Mouse (Mus musculus): Measurements from ENCODE around the gene Crebzf. TPM values are rescaled to one million over a fixed set of nuclear protein-coding genes. Genes with fewer than 3 reads are reported as not detected.

The Crebzf gene
- polyA plus RNA-seq, 1 experiment from 2014 or later, result 52.3 TPM

DNA sequence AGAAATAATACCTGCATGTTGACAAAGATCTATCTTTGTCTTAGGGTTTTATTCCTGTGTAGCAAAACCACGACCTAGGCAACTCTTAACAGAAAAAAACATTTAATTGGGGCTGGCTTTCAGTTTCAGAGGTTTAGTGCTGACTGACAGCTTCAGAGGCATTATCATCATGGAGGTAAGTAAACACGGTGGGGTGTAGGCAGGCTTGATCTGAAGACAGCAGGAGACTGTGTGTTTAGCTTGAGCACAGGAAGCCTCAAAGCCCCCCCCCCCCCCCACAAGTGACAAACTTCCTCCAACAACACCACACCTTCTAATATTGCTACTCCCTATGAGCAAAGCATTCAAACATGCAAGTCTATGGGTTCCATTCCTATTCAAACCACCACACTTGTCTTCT, 31.0 kb downstream of the Crebzf start:
- Histone ChIP-seq H3K4me1 (ENCODE audit: control insufficient read depth, insufficient read depth, low read length) (peaks cover 8% of the 10 kb centered on the region; the same call in 1 of the 2 replicates), H3K27ac (ENCODE audit: low read depth, low read length) (no peak overlapping the region), H3K4me3 (ENCODE audit: low read depth, low read length) (no peak overlapping the region), H3K9ac (ENCODE audit: low read length) (no peak overlapping the region), H3K9me3 (ENCODE audit: control insufficient read depth, low read length) (no peaks in the 10 kb centered on the region), H3K27me3 (ENCODE audit: control insufficient read depth, insufficient read depth, low read length) (no peaks in the 10 kb centered on the region), H3K4me2 (no peak overlapping the region), H3K36me3 (ENCODE audit: control insufficient read depth, insufficient read depth, low read length) (no peaks in the 10 kb centered on the region)
- ATAC-seq (ENCODE audit: low FRiP score) (no peak), DNase-seq (ENCODE audit: low spot score, missing footprints) (peak; percentile 12)
- 65% methylated on average over 2 of the region's 2 CpGs for WGBS

DNA sequence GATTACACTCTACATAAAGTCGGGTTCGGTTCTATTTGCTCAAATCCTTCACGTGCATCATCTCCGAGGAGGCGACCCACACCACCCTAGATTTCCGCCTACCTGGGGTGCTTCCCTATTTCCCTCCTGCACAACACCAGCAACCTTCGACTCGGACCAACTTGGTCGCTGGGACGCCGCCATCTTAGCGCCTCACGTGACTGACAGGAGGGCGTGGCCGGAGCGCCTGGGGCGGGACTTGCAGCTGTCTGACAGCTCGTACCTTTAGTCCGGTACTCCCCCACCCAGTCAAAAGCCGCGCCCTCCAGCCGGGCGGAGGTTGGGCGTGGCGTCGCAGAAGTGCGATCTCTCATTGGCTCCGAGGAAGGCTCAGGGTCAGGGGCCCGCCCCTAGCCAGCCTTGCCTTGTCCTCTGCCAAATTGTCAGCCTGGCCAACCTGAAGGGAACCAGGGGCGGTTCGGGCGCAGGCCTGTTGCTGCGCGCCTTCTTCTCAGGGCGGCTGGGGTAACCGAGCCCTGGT, 33.3 kb downstream of the Crebzf start, which contains the start of gene Tmem126b:
Tmem126b (minus strand) TSS at position 209 of the 520 bp plus-strand sequence.
- peak; percentile 100 for DNase-seq (ENCODE audit: low spot score, missing footprints)
- WGBS, result under 1% methylated on average over 36 of the region's 36 CpGs

DNA sequence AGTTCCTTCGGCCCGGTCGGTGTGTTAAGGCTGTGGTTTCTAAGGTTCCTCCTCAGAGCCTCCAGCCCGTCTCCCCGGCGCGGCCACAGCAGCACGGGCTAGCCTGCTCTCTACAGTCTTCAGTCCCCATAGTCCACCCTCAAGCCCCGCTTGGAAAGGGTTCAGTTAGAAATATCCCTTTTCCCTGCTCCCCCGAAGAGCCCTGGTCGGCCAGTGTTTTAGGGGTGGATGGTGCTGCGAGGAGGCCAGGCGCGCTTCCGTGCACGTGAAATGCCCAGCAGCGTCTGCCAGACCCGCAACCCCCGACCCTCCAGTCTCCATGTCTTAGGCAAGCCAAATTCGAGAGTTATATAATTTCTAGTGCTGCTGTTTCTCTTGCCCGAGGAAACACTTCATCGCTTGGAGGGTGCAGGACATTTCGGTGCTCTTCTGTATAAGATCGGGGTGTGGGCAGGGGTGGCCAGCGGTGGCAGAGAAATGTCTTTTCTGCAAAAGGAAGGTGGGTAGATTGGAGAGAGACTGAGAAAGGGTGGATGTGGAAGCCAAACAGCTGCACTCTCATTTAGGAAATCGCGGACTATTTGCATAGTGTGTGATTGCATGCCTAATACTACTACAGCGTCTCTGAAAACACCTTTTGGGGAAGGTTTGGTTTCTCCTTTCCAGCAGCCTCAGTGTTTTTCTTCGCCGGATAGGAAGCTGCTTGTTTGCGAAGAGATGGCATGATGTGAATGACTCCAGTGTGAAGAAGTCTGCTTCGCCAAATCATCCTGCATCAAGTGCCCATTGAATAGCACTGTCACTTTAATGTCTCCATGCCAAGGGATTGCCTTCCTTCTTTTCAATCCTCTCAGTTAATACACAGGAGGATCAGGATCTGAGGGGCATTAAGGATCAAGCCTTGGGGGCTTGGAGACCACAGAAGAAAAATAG, 34.0 kb downstream of the Crebzf start, which contains the start of gene Dlg2:
Dlg2 (plus strand) TSS at position 360 of the 933 bp plus-strand sequence.
- Histone ChIP-seq H3K9me3 (ENCODE audit: control insufficient read depth, low read length) (no peaks in the 10 kb centered on the region), H3K27me3 (ENCODE audit: control insufficient read depth, insufficient read depth, low read length) (no peaks in the 10 kb centered on the region), H3K4me1 (ENCODE audit: control insufficient read depth, insufficient read depth, low read length) (peaks cover 8% of the 10 kb centered on the region; the same call in 1 of the 2 replicates), H3K9ac (ENCODE audit: low read length) (peak within 1 kb of the TSS; percentile 73), H3K4me3 (ENCODE audit: low read depth, low read length) (peak within 1 kb of the TSS; percentile 66), H3K27ac (ENCODE audit: low read depth, low read length) (peak within 1 kb of the TSS; percentile 61), H3K36me3 (ENCODE audit: control insufficient read depth, insufficient read depth, low read length) (no peaks in the 10 kb centered on the region), H3K4me2 (peak within 1 kb of the TSS; percentile 82)
- WGBS, result under 1% methylated on average over 32 of the region's 32 CpGs
- no peak for DNase-seq (ENCODE audit: low spot score, missing footprints)
- no peak for ATAC-seq (ENCODE audit: low FRiP score)

More for the DNA sequence above, 33.3 kb downstream of the Crebzf start, which contains the start of gene Tmem126b:
- H3K27ac ChIP-seq (ENCODE audit: low read depth, low read length), result peak within 1 kb of the TSS; percentile 61
- H3K9ac ChIP-seq (ENCODE audit: low read length), result peak within 1 kb of the TSS; percentile 73
- H3K36me3 ChIP-seq (ENCODE audit: control insufficient read depth, insufficient read depth, low read length), result no peaks in the 10 kb centered on the region
- peak; percentile 100 for ATAC-seq (ENCODE audit: low FRiP score)
- H3K9me3 ChIP-seq (ENCODE audit: control insufficient read depth, low read length), result no peaks in the 10 kb centered on the region
- no peaks in the 10 kb centered on the region for H3K27me3 ChIP-seq (ENCODE audit: control insufficient read depth, insufficient read depth, low read length)
- peak within 1 kb of the TSS; percentile 82 for H3K4me2 ChIP-seq
- H3K4me1 ChIP-seq (ENCODE audit: control insufficient read depth, insufficient read depth, low read length), result peaks cover 8% of the 10 kb centered on the region; the same call in 1 of the 2 replicates
- peak within 1 kb of the TSS; percentile 66 for H3K4me3 ChIP-seq (ENCODE audit: low read depth, low read length)

DNA sequence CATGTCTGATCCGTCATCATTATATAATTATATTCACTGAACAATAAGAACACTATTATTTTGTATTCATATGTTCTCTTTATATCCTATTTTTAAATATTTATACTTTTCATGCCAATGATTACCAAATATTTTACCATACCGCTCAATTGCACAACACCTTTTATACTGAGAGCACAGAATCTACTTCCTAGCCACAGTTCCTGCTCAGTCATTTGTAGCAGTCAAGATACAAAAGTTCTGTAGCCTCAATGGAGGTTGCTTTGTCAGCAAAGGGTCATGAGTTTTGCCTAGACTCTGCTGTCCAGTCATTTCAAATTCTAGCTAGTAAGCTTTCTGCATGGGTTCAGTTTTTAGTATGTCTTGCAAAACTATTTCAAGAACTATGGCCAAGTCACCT, 40.1 kb downstream of the Crebzf start:
- 91% methylated on average over 2 of the region's 2 CpGs for WGBS
- Histone ChIP-seq H3K4me3 (ENCODE audit: low read depth, low read length) (no peak overlapping the region), H3K4me1 (ENCODE audit: control insufficient read depth, insufficient read depth, low read length) (no peaks in the 10 kb centered on the region), H3K9ac (ENCODE audit: low read length) (no peak overlapping the region), H3K27ac (ENCODE audit: low read depth, low read length) (no peak overlapping the region), H3K36me3 (ENCODE audit: control insufficient read depth, insufficient read depth, low read length) (no peaks in the 10 kb centered on the region), H3K27me3 (ENCODE audit: control insufficient read depth, insufficient read depth, low read length) (no peaks in the 10 kb centered on the region), H3K4me2 (no peak overlapping the region), H3K9me3 (ENCODE audit: control insufficient read depth, low read length) (no peaks in the 10 kb centered on the region)
- DNase-seq (ENCODE audit: low spot score, missing footprints), result no peak
- no peak for ATAC-seq (ENCODE audit: low FRiP score)

Other genes with a start within 250 kb of the Crebzf start
- 0.11 TPM in 1 of 2 replicates, not detected in the other for gene Ccdc83, start 177.0 kb upstream of the Crebzf start, polyA plus RNA-seq (2014; fragmentation: Nextera tagmentation; extraction: Ambion mirVana)
- gene Sytl2, start 140.5 kb upstream of the Crebzf start, polyA plus RNA-seq (2014; fragmentation: Nextera tagmentation; extraction: Ambion mirVana), result 3.8 and 4.7 TPM in 2 replicates
- 3.6 and 3.9 TPM in 2 replicates for gene Ccdc89, start 16.2 kb upstream of the Crebzf start, polyA plus RNA-seq (2014; fragmentation: Nextera tagmentation; extraction: Ambion mirVana)
- 116 and 123 TPM in 2 replicates for gene Tmem126a, start 14.5 kb downstream of the Crebzf start, polyA plus RNA-seq (2014; fragmentation: Nextera tagmentation; extraction: Ambion mirVana)
- 46.9 and 48.2 TPM in 2 replicates for gene Tmem126b, start 33.3 kb downstream of the Crebzf start, polyA plus RNA-seq (2014; fragmentation: Nextera tagmentation; extraction: Ambion mirVana)
- gene Dlg2, start 33.9 kb downstream of the Crebzf start, polyA plus RNA-seq (2014; fragmentation: Nextera tagmentation; extraction: Ambion mirVana), result 1.8 and 2.5 TPM in 2 replicates

All from midbrain, embryonic 11.5 days (tissue).